ENCODE assay signal across 9 mouse cellular contexts in the genomic region with DNA sequence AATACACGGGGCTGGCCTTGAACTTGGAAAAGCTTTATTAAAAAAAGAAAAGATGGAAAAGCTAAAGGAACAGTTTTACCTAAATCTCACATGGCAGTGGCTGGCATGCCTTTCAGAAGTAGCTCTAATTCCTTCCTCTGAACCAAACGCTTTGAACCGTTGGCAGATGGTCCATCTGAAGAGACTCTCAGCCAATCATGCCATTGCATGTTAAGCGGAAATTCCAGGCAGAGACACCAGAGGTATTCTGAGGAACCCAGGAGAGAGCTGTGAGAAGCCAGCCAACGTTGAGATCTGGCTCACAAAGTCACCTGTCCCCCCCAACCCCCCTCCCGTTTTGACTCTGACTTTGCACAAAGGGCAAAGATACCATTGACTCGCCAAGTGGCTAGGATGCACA.
"Had no signal": no experiment of that assay in that cellular context is flagged by ENCODE, and none has a peak within 500 bp of the region (broad histone marks: within the 10 kb centered on the region; RNA-seq: fewer than 3 reads in every experiment).

No protein-coding gene starts in this region.

- H3K9ac ChIP-seq: limb, embryonic 12.5 days; liver, embryonic 14.5 days; midbrain, embryonic 12.5 days had no signal

- H3K4me3 ChIP-seq: layer of hippocampus, adult 2 months; limb, embryonic 12.5 days; midbrain, embryonic 12.5 days had no signal

- DNase-seq: kidney, postnatal 10 days; kidney, postnatal 4 days; lung, adult 18-20 months; thymus, postnatal 14 days had no signal

- H3K27me3 ChIP-seq: limb, embryonic 12.5 days; midbrain, embryonic 12.5 days had no signal

- H3K27ac ChIP-seq: layer of hippocampus, adult 2 months; liver, embryonic 14.5 days; midbrain, embryonic 12.5 days; stomach, postnatal 0 days had no signal

- H3K9me3 ChIP-seq: limb, embryonic 12.5 days; midbrain, embryonic 12.5 days had no signal

- H3K36me3 ChIP-seq: limb, embryonic 12.5 days; midbrain, embryonic 12.5 days had no signal

- H3K4me2 ChIP-seq: limb, embryonic 12.5 days; midbrain, embryonic 12.5 days had no signal
